Mouse (Mus musculus) embryonic fibroblast, embryonic 13.5 days (primary cell): ENCODE data around the gene Tomm20l.
A peak's percentile ranks its signal among the peaks of the same experiment; 100 is the strongest.

Experiments used
- CTCF ChIP-seq: IDR thresholded peaks from 2 replicates; pipeline ENCODE4 v1.5.1; 2011; ENCODE audit warnings: mild to moderate bottlenecking, control low read depth, low read length, moderate library complexity, borderline replicate concordance; ENCODE audit not compliant: insufficient read depth
- POLR2A ChIP-seq: IDR thresholded peaks from 2 replicates; pipeline ENCODE4 v1.6.1; 2011; ENCODE audit warnings: low read depth, mild to moderate bottlenecking, control low read depth, low read length, moderate library complexity

- TF ChIP-seq POLR2A (peak; percentile 89), CTCF (no peak; the same call in 1 of the 2 replicates)
These were observed 25.1 kb downstream of the Tomm20l start, which contains the start of the genes Timm9 and 2700049A03Rik for GRCm38 (mm10) chr12:71136130-71136973.
